Mouse (Mus musculus): ENCODE data around the gene Rpl31.

DNA sequence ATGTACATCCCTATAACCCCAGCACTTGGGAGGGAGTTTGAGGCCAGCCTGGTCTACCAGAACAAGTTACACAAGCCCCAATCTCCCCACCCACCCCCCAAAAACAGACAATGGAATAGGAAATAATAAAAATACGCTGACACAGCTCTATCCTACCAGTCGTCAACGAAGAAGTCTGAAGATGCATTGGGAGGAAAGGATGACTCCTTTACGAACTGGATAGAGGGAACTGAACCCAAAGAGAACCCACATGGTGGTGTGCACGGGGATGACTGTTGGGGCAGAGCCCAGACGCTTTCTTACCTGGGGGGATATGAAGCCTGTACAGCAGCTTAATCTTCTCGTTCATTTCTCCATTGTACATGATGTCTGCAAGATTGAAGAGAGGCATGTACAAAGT lies 8.5 kb downstream of the Rpl31 start:
- no peak for TF ChIP-seq CTCF (IDR thresholded peaks at IDR 0.05; ENCODE audit: low read depth)
- TF ChIP-seq EP300 (optimal IDR thresholded peaks at IDR 0.05), result no peak
